Mouse (Mus musculus): ENCODE data around the gene Gm6760. TPM values are rescaled to one million over a fixed set of nuclear protein-coding genes. Genes with fewer than 3 reads are reported as not detected.

The Gm6760 gene
- not detected in 2 replicates for polyA plus RNA-seq (2014; fragmentation: Nextera tagmentation; extraction: Ambion mirVana)

DNA sequence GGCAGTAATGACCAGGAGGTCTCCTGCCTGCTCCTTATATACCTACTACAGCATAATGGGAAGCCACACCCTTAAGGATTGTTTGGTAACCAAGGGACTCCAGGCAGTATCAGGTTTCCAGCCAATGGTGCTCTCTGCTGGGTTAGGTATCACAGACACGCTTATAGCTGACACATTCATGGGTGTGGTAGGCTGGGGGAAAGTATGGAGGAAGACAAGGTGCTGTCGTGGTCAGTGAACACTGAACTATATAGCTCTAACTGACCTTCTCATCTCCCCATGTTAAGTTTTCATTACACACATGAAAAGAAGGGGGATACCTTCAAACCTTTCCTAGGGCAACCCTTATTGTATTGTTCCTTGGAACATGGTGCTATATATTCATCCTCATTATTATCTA lies at the start of gene Gm6760:
Gene Gm6760, minus strand, starts transcription at position 101 of the 400 bp plus-strand sequence.
- Histone ChIP-seq H3K9me3 (ENCODE audit: control insufficient read depth, low read length) (no peaks in the 10 kb centered on the region), H3K4me2 (no peak within 1 kb of the TSS), H3K36me3 (ENCODE audit: control insufficient read depth, insufficient read depth, low read length) (no peaks in the 10 kb centered on the region), H3K4me1 (ENCODE audit: control insufficient read depth, insufficient read depth, low read length) (no peaks in the 10 kb centered on the region), H3K4me3 (ENCODE audit: low read depth, low read length) (no peak within 1 kb of the TSS), H3K27me3 (ENCODE audit: control insufficient read depth, insufficient read depth, low read length) (no peaks in the 10 kb centered on the region), H3K27ac (ENCODE audit: low read depth, low read length) (no peak within 1 kb of the TSS), H3K9ac (ENCODE audit: low read length) (no peak within 1 kb of the TSS)
- DNase-seq (ENCODE audit: low spot score, missing footprints) (no peak), ATAC-seq (ENCODE audit: low FRiP score) (no peak)
- WGBS = 75% methylated on average over 2 of the region's 2 CpGs

DNA sequence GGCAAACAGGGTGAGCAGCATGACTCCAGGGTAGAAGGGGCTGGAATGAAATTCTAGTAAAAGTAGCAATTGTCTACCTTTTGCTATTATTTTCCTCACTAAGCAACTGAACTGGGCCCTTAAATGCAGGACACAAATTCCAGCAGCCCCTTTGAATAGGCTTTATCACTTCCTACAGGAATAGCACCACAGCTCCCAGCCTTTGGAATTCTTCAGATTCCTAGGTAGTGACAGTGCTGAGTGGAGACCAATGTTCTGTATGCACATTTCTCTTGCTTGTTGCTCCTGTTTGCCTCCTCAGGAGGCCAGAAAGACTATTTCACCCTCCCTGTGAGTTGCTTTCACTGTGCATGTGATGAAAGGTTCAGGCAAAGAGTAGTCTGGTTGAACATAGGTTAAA lies 29.2 kb upstream of the Gm6760 start:
- no peak for DNase-seq (ENCODE audit: low spot score, missing footprints)
- ATAC-seq (ENCODE audit: low FRiP score) = no peak
- no peak overlapping the region for H3K9ac ChIP-seq (ENCODE audit: low read length)
- no peaks in the 10 kb centered on the region for H3K36me3 ChIP-seq (ENCODE audit: control insufficient read depth, insufficient read depth, low read length)
- H3K4me3 ChIP-seq (ENCODE audit: low read depth, low read length) = no peak overlapping the region
- H3K9me3 ChIP-seq (ENCODE audit: control insufficient read depth, low read length) = no peaks in the 10 kb centered on the region
- no peaks in the 10 kb centered on the region for H3K27me3 ChIP-seq (ENCODE audit: control insufficient read depth, insufficient read depth, low read length)
- H3K4me1 ChIP-seq (ENCODE audit: control insufficient read depth, insufficient read depth, low read length) = no peaks in the 10 kb centered on the region
- no peak overlapping the region for H3K4me2 ChIP-seq
- no peak overlapping the region for H3K27ac ChIP-seq (ENCODE audit: low read depth, low read length)

DNA sequence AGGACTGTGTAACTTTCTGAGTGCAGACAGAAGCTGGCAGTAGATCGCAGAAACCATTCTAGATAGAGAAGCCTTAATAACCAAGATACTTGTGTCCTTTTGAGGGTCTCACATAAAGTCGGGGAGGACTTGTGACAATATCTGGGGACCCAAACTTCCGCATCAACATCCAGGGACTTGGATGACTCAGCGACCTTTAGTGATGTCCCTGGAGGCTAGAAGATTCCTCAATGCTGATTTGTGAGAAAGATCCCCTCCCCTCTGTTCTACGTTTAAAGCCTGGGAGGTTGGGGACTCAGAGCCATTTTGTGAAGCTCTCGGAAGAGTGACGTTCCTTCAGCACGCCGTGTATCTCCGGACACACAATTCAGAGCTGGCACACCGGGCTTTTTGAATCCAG lies 21.2 kb upstream of the Gm6760 start, which contains the start of gene 3830417A13Rik:
Gene 3830417A13Rik, plus strand, starts transcription at position 301 of the 400 bp plus-strand sequence.
- no peak for DNase-seq (ENCODE audit: low spot score, missing footprints)
- H3K9ac ChIP-seq (ENCODE audit: low read length) = no peak within 1 kb of the TSS
- no peak for ATAC-seq (ENCODE audit: low FRiP score)
- WGBS = 91% methylated on average over 11 of the region's 11 CpGs
- no peak within 1 kb of the TSS for H3K4me2 ChIP-seq
- H3K27me3 ChIP-seq (ENCODE audit: control insufficient read depth, insufficient read depth, low read length) = no peaks in the 10 kb centered on the region
- no peaks in the 10 kb centered on the region for H3K36me3 ChIP-seq (ENCODE audit: control insufficient read depth, insufficient read depth, low read length)
- H3K27ac ChIP-seq (ENCODE audit: low read depth, low read length) = no peak within 1 kb of the TSS
- no peaks in the 10 kb centered on the region for H3K4me1 ChIP-seq (ENCODE audit: control insufficient read depth, insufficient read depth, low read length)
- no peaks in the 10 kb centered on the region for H3K9me3 ChIP-seq (ENCODE audit: control insufficient read depth, low read length)
- H3K4me3 ChIP-seq (ENCODE audit: low read depth, low read length) = no peak within 1 kb of the TSS

Other genes with a start within 250 kb of the Gm6760 start
- 0.47 and 0.71 TPM in 2 replicates for gene 3830417A13Rik, start 21.4 kb upstream of the Gm6760 start, polyA plus RNA-seq (2014; fragmentation: Nextera tagmentation; extraction: Ambion mirVana)
- gene Slitrk4, start 124.8 kb upstream of the Gm6760 start, polyA plus RNA-seq (2014; fragmentation: Nextera tagmentation; extraction: Ambion mirVana) = 3.3 and 4.7 TPM in 2 replicates

Data from midbrain, embryonic 11.5 days (tissue).